Mouse (Mus musculus): Measurements from ENCODE around the gene Npdc1.

- TF ChIP-seq POLR2A (IDR thresholded peaks at IDR 0.05; ENCODE audit: insufficient read depth, low read length) (no peak), CTCF (IDR thresholded peaks at IDR 0.05; ENCODE audit: low read depth, low read length) (no peak), EP300 (IDR thresholded peaks at IDR 0.05; ENCODE audit: insufficient read depth, low read depth, low read length) (no peak)
These were observed 44.9 kb upstream of the Npdc1 start for GRCm38 (mm10) chr2:25354211-25354610.
